Mouse (Mus musculus): Measurements from ENCODE around the gene Fam13a. TPM values are rescaled to one million over a fixed set of nuclear protein-coding genes. Genes with fewer than 3 reads are reported as not detected.

Gene Fam13a
- polyA plus RNA-seq, 1 experiment from 2014 or later, result 11.6 TPM

- WGBS, result 11% methylated on average over 8 of the region's 8 CpGs
- 0 out of 2 replicates have a peak overlapping the region, but pooled peaks have one; percentile 5 for H3K4me3 ChIP-seq
- H3K9me3 ChIP-seq, result peaks cover 2% of the 10 kb centered on the region; the same call in 1 of the 2 replicates
Observed at GRCm38 (mm10) chr6:58903171-58903570, 121.2 kb downstream of the Fam13a start.

GRCm38 (mm10) chr6:58900536-58900935, 123.8 kb downstream of the Fam13a start:
- Histone ChIP-seq H3K4me3 (no peak overlapping the region), H3K9me3 (no peaks in the 10 kb centered on the region), H3K4me1 (replicated peaks) (peaks cover 8% of the 10 kb centered on the region; the same call in 1 of the 2 replicates), H3K27ac (replicated peaks) (no peak overlapping the region), H3K27me3 (no peaks in the 10 kb centered on the region), H3K4me2 (no peak overlapping the region), H3K9ac (no peak overlapping the region), H3K36me3 (peaks cover 11% of the 10 kb centered on the region)
- 94% methylated on average over 7 of the region's 7 CpGs for WGBS
- no peak for ATAC-seq (ENCODE audit: low FRiP score, low read depth)

More at GRCm38 (mm10) chr6:58903171-58903570, 121.2 kb downstream of the Fam13a start:
- H3K4me2 ChIP-seq, result peak overlapping the region; percentile 43
- ATAC-seq (ENCODE audit: low FRiP score, low read depth), result peak; percentile 89
- H3K4me1 ChIP-seq (replicated peaks), result peaks cover 8% of the 10 kb centered on the region; the same call in 1 of the 2 replicates
- peaks cover 13% of the 10 kb centered on the region for H3K36me3 ChIP-seq
- H3K9ac ChIP-seq, result no peak overlapping the region
- peak overlapping the region; percentile 68 for H3K27ac ChIP-seq (replicated peaks)
- H3K27me3 ChIP-seq, result no peaks in the 10 kb centered on the region

- Histone ChIP-seq H3K9me3 (no peaks in the 10 kb centered on the region), H3K4me1 (replicated peaks) (peaks cover 6% of the 10 kb centered on the region; the same call in 1 of the 2 replicates), H3K4me2 (no peak overlapping the region), H3K27ac (replicated peaks) (no peak overlapping the region), H3K4me3 (no peak overlapping the region), H3K27me3 (no peaks in the 10 kb centered on the region), H3K36me3 (peaks cover 19% of the 10 kb centered on the region), H3K9ac (no peak overlapping the region)
- WGBS, result 96% methylated on average over 3 of the region's 3 CpGs
- no peak for ATAC-seq (ENCODE audit: low FRiP score, low read depth)
Observed at GRCm38 (mm10) chr6:58899076-58899475, 125.3 kb downstream of the Fam13a start.

- Histone ChIP-seq H3K4me3 (no peak overlapping the region), H3K9me3 (no peaks in the 10 kb centered on the region)
- WGBS, result 83% methylated on average over 3 of the region's 3 CpGs
Observed at GRCm38 (mm10) chr6:58896648-58897047, 127.7 kb downstream of the Fam13a start.

GRCm38 (mm10) chr6:58894994-58895393, 129.4 kb downstream of the Fam13a start:
- H3K4me1 ChIP-seq (replicated peaks), result no peaks in the 10 kb centered on the region
- H3K9me3 ChIP-seq, result no peaks in the 10 kb centered on the region
- 83% methylated on average over 4 of the region's 4 CpGs for WGBS
- H3K4me3 ChIP-seq, result no peak overlapping the region
- no peak overlapping the region for H3K27ac ChIP-seq (replicated peaks)
- no peak overlapping the region for H3K9ac ChIP-seq
- H3K36me3 ChIP-seq, result peaks cover 38% of the 10 kb centered on the region
- no peak for ATAC-seq (ENCODE audit: low FRiP score, low read depth)
- no peak overlapping the region for H3K4me2 ChIP-seq
- H3K27me3 ChIP-seq, result no peaks in the 10 kb centered on the region

More at GRCm38 (mm10) chr6:58896648-58897047, 127.7 kb downstream of the Fam13a start:
- H3K4me2 ChIP-seq, result no peak overlapping the region
- no peak for ATAC-seq (ENCODE audit: low FRiP score, low read depth)
- no peak overlapping the region for H3K9ac ChIP-seq
- no peak overlapping the region for H3K27ac ChIP-seq (replicated peaks)
- H3K4me1 ChIP-seq (replicated peaks), result no peaks in the 10 kb centered on the region
- H3K36me3 ChIP-seq, result peaks cover 30% of the 10 kb centered on the region
- no peaks in the 10 kb centered on the region for H3K27me3 ChIP-seq

GRCm38 (mm10) chr6:58893307-58893706, 131.0 kb downstream of the Fam13a start:
- Histone ChIP-seq H3K9me3 (no peaks in the 10 kb centered on the region), H3K27ac (replicated peaks) (no peak overlapping the region), H3K36me3 (peaks cover 48% of the 10 kb centered on the region), H3K9ac (no peak overlapping the region), H3K4me2 (no peak overlapping the region), H3K4me3 (no peak overlapping the region), H3K4me1 (replicated peaks) (no peaks in the 10 kb centered on the region), H3K27me3 (no peaks in the 10 kb centered on the region)
- ATAC-seq (ENCODE audit: low FRiP score, low read depth), result no peak
- WGBS, result 93% methylated on average over 6 of the region's 6 CpGs

- H3K4me1 ChIP-seq (replicated peaks), result no peaks in the 10 kb centered on the region
- H3K4me2 ChIP-seq, result no peak overlapping the region
- H3K27ac ChIP-seq (replicated peaks), result no peak overlapping the region
- H3K27me3 ChIP-seq, result no peaks in the 10 kb centered on the region
- peaks cover 39% of the 10 kb centered on the region for H3K36me3 ChIP-seq
- 92% methylated on average over 3 of the region's 3 CpGs for WGBS
- no peak overlapping the region for H3K4me3 ChIP-seq
- no peak for ATAC-seq (ENCODE audit: low FRiP score, low read depth)
- H3K9ac ChIP-seq, result no peak overlapping the region
- no peaks in the 10 kb centered on the region for H3K9me3 ChIP-seq
Observed at GRCm38 (mm10) chr6:58889917-58890316, 134.4 kb downstream of the Fam13a start.

- Histone ChIP-seq H3K4me1 (replicated peaks) (no peaks in the 10 kb centered on the region), H3K27me3 (no peaks in the 10 kb centered on the region), H3K36me3 (peaks cover 12% of the 10 kb centered on the region), H3K9me3 (no peaks in the 10 kb centered on the region), H3K4me3 (no peak overlapping the region), H3K9ac (no peak overlapping the region), H3K27ac (replicated peaks) (0 out of 2 replicates have a peak overlapping the region, but pooled peaks have one; percentile 45), H3K4me2 (no peak overlapping the region)
- WGBS, result 73% methylated on average over 6 of the region's 6 CpGs
- no peak for ATAC-seq (ENCODE audit: low FRiP score, low read depth)
Observed at GRCm38 (mm10) chr6:58882271-58882670, 142.1 kb downstream of the Fam13a start.

Other genes with a start within 250 kb of the Fam13a start
- 36.5 and 37.5 TPM in 2 replicates for gene Herc3, start 193.1 kb downstream of the Fam13a start, polyA plus RNA-seq (2015; fragmentation: Nextera tagmentation; extraction: Ambion mirVana)
- 343 and 371 TPM in 2 replicates for gene Nap1l5, start 117.5 kb downstream of the Fam13a start, polyA plus RNA-seq (2015; fragmentation: Nextera tagmentation; extraction: Ambion mirVana)
- gene Tigd2, start 184.3 kb upstream of the Fam13a start, polyA plus RNA-seq (2015; fragmentation: Nextera tagmentation; extraction: Ambion mirVana), result 10.1 and 10.3 TPM in 2 replicates

Measured in hindbrain, embryonic 15.5 days (tissue).